Mouse (Mus musculus) CH12F3 (cell line): ENCODE data around the gene Pnma1.
"Not testable (repeated sequence)": the region's sequence is repeated elsewhere in the genome, so short reads cannot be mapped to it uniquely, and the experiment has no call there.

Experiments
- in situ Hi-C: fragments of 300-500 bp; cut with MboI; formaldehyde crosslinking; loops from 2 replicates; pipeline ENCODE4 v1.14.3; 2020; ENCODE audit warnings: low sequenced_read_pairs

The Pnma1 gene

DNA sequence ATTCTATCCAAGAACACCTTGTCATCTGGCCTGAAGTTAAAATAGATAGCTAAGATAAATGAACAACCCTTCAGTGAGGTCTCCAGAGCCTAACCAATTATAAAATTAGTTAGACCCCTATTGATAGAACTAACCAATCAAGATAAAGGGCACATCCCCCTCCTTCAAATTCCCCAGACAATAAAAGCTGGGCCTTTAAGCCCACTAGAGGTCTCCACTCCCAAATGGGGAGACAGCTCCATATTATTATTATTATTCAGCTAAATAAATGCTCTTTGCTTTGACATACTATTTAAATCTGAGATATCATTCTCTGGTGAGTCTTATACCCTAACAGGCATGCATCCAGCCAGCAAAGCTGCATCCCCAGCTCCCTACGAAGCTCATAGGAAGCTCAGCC is 38.4 kb downstream of the Pnma1 start:
- in situ Hi-C loops: no loop called here

DNA sequence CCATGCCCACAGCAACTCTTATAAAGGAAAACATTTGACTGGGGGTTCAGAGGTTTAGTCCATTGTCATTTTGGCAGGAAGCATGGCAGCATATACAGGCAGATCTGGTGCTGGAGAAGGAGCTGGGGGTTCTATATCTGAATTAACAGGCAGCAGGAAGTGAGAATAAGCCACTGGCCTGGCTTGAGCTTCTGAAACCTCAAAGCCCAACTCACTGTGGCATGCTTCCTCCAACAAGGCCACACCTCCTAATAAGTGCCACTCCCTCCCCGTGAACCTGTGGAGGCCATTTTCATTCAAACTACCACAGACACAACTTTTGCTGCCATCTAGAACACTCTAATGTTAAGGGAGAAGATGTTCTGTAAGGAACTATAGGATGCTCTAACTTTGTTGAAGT is 40.6 kb downstream of the Pnma1 start:
- in situ Hi-C loops: no loop called here

DNA sequence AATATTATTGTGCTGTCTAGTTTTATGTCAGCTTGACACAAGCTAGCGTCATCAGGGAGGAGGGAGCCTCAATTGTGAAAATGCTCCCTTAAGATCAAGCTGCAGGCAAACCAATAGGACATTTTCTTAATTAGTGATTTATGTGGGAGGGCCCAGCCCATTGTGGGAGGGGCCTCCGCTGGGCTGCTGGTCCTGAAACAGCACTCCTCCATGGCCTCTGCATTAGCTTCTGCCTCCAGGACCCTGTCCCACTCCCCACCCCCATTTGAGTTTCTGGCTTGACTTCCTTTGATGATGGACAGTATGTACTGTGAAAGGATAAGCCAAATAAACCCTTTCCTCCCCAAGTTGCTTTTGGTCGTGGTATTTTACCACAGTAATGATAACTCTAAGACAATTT is 41.3 kb downstream of the Pnma1 start:
- in situ Hi-C loops: no loop called here

DNA sequence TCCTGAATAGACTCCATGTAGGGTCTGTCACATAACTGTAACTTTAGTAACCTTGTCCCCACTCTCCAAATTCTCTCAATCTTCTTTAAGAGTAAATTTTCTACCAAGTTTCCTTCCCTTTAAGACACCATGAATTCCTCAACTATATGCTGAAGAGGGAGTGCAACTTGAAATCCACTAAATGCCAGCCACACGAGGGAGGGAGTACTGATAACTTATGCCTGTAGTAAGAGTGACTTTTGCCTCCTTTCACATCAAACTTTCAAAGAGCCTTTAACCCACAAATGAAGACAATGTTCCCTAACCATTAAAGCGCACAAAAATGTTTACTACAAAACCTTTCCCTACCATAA is 46.8 kb downstream of the Pnma1 start:
- in situ Hi-C loops: no loop called here

DNA sequence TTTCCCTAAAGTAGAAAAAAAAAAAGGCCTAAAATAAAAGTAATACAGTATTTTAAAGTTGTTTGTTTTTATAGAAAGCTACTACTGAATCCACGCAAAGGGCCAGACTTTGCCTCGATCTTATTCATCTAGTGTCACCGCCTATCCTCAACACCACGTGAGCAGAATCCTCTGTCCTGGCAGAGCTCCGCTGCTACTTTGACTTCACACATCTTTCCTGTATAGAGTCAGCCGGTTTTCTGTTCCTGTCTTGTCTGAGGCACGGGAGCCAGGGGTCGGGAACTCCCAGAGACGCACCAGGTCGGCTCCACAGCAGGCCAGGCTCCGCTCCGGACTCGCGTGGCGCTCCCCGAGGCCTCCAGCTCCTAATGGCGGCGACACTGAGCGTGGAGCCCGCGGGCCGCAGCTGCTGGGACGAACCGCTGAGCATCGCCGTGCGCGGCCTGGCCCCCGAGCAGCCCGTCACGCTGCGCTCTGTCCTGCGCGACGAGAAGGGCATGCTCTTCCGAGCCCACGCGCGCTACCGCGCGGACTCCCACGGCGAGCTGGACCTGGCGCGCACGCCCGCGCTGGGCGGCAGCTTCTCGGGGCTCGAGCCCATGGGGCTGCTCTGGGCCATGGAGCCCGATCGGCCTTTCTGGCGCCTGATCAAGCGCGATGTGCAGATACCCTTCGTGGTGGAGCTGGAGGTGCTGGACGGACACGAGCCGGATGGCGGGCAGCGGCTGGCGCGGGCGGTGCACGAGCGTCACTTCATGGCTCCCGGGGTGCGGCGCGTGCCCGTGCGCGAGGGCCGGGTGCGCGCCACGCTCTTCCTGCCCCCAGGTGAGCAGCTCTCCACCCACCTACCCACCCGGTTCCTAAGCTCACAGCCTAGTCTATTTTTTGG is 47.4 kb downstream of the Pnma1 start, which contains the start of gene Acot6:
Gene Acot6 (plus strand): TSS at position 51 of the 889 bp plus-strand sequence.
- in situ Hi-C loops: not testable (repeated sequence)

DNA sequence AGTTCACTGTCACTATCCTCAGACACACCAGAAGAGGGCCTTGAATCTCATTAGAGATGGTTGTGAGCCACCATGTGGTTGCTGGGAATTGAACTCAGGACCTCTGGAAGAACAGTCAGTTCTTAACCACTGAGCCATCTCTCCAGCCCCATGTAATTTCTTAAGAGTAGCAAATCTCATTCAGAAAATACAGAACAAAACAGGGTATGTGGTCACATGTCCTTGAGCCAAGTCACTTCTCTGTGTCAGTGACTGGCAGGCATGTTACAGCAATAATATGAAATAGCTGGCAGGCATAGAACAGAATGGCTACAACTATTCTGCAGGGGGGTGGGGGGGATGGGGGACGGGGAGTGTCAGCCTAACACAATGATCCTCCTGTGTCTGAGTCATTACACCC is 48.2 kb downstream of the Pnma1 start:
- in situ Hi-C loops: no loop called here

DNA sequence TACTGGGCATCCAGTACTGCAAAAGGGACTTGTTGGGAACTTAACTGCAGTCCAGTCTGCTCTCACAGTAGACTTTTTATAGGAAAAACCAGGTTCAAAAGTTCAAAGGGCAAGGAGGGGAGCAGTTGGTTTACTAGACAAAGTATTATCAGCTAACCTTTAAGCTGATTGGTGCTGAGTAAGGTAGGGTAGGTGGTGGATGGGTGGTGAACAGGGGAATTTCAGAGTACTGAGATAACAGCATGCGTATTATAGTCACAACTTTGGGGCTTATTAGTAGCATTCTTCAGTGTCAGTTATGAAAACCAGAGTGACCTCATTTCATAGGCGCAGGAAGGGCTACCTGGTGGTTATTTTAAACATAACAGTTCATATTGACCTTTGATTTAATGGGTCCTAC is 48.7 kb downstream of the Pnma1 start:
- in situ Hi-C loops: no loop called here
